Mouse (Mus musculus) lung, postnatal 0 days (tissue): ENCODE data around the gene Spata45. TPM values are rescaled to one million over a fixed set of nuclear protein-coding genes. Genes with fewer than 3 reads are reported as not detected.

Experiments used
- ATAC-seq: fragments of 200-750 bp; cut with Nextera tagmentation; 2 replicates; pipeline ENCODE4 v1.8.0; 2017; ENCODE audit warnings: moderate library complexity
- DNase-seq: peaks from one replicate; pipeline ENCODE4 v3.0.0-alpha.2; 2016; ENCODE audit warnings: low spot score
- H3K27ac ChIP-seq: fragments of 300-500 bp; sonication (generic); 2 replicates; pipeline ENCODE4 v1.5.1; 2014; ENCODE audit warnings: antibody characterized with exemption, mild to moderate bottlenecking, low read length, mixed read lengths
- H3K27me3 ChIP-seq: fragments of 300-500 bp; sonication (generic); replicated peaks from 2 replicates; pipeline ENCODE4 v1.6.1; 2014; ENCODE audit warnings: low read length, mixed read lengths; ENCODE audit not compliant: insufficient read depth
- H3K36me3 ChIP-seq: fragments of 300-500 bp; sonication (generic); 2 replicates; pipeline ENCODE4 v1.6.1; 2014; ENCODE audit warnings: low read length, mixed read lengths; ENCODE audit not compliant: insufficient read depth
- H3K4me1 ChIP-seq: fragments of 300-500 bp; sonication (generic); 2 replicates; pipeline ENCODE4 v1.6.1; 2014; ENCODE audit warnings: antibody characterized with exemption, low read depth, low read length, mixed read lengths; ENCODE audit not compliant: insufficient read depth
- H3K4me2 ChIP-seq: fragments of 300-500 bp; sonication (generic); replicated peaks from 2 replicates; pipeline ENCODE4 v1.6.1; 2014; ENCODE audit warnings: low read depth, mild to moderate bottlenecking, low read length, moderate library complexity, mixed read lengths
- H3K4me3 ChIP-seq: fragments of 300-500 bp; sonication (generic); 2 replicates; pipeline ENCODE4 v1.5.1; 2014; ENCODE audit warnings: low read depth, low read length
- H3K9ac ChIP-seq: fragments of 300-500 bp; sonication (generic); replicated peaks from 2 replicates; pipeline ENCODE4 v1.6.1; 2014; ENCODE audit warnings: low read depth, mild to moderate bottlenecking
- H3K9me3 ChIP-seq: fragments of 300-500 bp; sonication (generic); 2 replicates; pipeline ENCODE4 v1.6.1; 2016; ENCODE audit warnings: low read length, mixed read lengths
- CTCF ChIP-seq: IDR thresholded peaks from 2 replicates; pipeline ENCODE4 v1.5.1; 2016; ENCODE audit warnings: antibody characterized with exemption, mild to moderate bottlenecking
- EP300 ChIP-seq: IDR thresholded peaks from 2 replicates; pipeline ENCODE4 v1.6.1; 2016; ENCODE audit warnings: antibody characterized with exemption, mild to moderate bottlenecking, control low read depth
- WGBS: fragments of 180-500 bp; shearing (Covaris S2); extraction: QIAGEN DNeasy Blood & Tissue Kit; methylation state at CpG from one replicate; pipeline ENCODE4 v1.1.7; 2014; 5-methylcytosine and 5-hydroxymethylcytosine counted together
- polyA plus RNA-seq: library from polyadenylated mRNA; unstranded; fragments of >200 nt; fragmentation: Nextera tagmentation; extraction: Ambion mirVana; gene quantifications from 2 replicates; pipeline ENCODE4 v1.2.1, GENCODE M21; 2015

The Spata45 gene
- polyA plus RNA-seq, 1 experiment from 2014 or later, result not detected

DNA sequence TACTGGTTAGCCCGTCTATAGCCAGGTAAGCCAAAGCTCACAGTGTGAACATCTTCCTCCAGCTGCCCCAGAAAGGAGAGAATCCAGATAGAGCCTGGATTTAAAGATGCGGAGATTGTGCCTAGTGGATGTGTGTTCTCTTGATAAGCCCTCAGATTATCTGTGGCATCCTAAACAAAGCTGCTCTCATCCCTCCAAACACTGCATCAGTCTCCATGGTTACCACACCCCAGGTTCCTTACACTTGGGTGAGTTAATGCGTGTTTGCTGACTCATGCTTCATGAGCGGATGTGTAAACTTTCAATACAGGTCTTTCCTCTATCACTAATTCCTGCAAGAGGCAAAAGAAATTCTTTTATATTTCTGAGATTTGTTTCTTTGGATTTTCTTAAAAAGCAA is 790 bp upstream of the Spata45 start:
- Histone ChIP-seq H3K4me1 (no peaks in the 10 kb centered on the region), H3K9ac (no peak overlapping the region), H3K27ac (no peak overlapping the region), H3K36me3 (no peaks in the 10 kb centered on the region), H3K9me3 (no peaks in the 10 kb centered on the region), H3K4me2 (no peak overlapping the region), H3K27me3 (no peaks in the 10 kb centered on the region), H3K4me3 (no peak overlapping the region)
- DNase-seq, result no peak
- WGBS, result 23% methylated on average over 4 of the region's 4 CpGs
- ATAC-seq, result no peak
- TF ChIP-seq CTCF (no peak), EP300 (no peak)

DNA sequence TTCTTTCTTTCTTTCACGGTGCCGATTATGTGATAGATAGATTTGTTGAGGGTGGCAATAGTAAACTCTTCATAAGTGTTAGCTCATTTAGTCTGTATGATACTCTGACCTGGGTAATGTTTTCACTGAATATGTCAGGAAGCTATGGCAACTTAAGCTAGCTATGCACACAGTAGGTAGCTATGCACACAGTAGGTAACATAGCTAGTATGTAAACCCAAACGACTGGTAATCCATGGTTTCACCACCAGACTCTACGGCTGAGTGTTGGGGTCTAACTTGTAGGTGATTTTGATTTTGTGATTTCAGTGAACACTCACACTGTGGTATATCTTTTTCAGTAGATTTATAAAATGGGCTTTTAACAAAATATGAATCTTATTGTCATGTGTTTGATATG is 1.6 kb downstream of the Spata45 start:
- H3K27me3 ChIP-seq, result no peaks in the 10 kb centered on the region
- H3K36me3 ChIP-seq, result no peaks in the 10 kb centered on the region
- no peak for TF ChIP-seq CTCF
- no peak for TF ChIP-seq EP300
- DNase-seq (no peak), ATAC-seq (no peak)
- H3K4me1 ChIP-seq, result no peaks in the 10 kb centered on the region
- H3K9ac ChIP-seq, result no peak overlapping the region
- no peak overlapping the region for H3K27ac ChIP-seq
- H3K4me3 ChIP-seq, result no peak overlapping the region
- no peaks in the 10 kb centered on the region for H3K9me3 ChIP-seq
- 82% methylated on average over 4 of the region's 4 CpGs for WGBS
- no peak overlapping the region for H3K4me2 ChIP-seq

DNA sequence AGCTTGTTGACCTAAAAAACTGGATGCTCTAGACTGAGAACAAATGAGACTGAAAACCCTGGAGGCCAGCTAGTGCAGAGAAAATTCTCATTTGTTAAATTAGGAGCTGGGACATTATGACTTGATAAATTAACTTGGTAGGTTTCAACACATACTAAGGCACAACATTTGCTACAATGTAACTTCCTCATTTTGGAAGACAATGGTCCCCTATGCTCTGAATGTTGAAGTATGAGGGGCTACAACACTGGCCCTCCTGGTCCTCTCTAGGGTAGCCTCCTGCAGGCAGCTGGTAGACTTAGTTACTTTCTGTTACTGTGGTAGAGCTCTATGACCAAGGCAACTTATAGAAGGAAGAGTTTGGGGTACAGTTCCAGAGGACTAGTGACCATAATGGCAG is 4.9 kb downstream of the Spata45 start:
- Histone ChIP-seq H3K4me3 (no peak overlapping the region), H3K4me1 (no peaks in the 10 kb centered on the region), H3K4me2 (no peak overlapping the region), H3K9ac (no peak overlapping the region), H3K9me3 (no peaks in the 10 kb centered on the region), H3K27me3 (no peaks in the 10 kb centered on the region), H3K27ac (no peak overlapping the region), H3K36me3 (no peaks in the 10 kb centered on the region)
- DNase-seq (no peak), ATAC-seq (no peak)
- TF ChIP-seq CTCF (no peak), EP300 (no peak)

DNA sequence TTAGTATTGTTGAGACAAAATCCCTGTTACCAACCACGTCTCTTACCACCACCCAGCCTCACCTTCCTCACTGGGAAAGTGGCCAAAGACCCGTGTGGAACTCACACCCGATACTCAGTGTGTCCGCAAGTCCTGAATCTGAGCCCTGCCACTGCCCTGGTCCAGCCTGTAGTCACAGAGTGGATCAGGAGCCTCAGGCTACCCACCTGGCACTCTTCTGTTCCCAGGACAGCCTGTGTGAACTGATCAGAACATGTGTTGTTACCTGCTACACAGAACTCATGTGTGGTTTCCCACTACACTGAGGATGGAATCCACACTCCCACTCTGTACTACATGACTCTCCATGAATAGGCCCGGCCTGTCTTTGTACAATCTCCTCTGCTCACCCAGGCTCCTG is 5.7 kb downstream of the Spata45 start:
- DNase-seq (no peak), ATAC-seq (no peak)
- Histone ChIP-seq H3K36me3 (no peaks in the 10 kb centered on the region), H3K9ac (no peak overlapping the region), H3K4me1 (no peaks in the 10 kb centered on the region), H3K27ac (no peak overlapping the region), H3K4me3 (no peak overlapping the region), H3K9me3 (no peaks in the 10 kb centered on the region), H3K4me2 (no peak overlapping the region), H3K27me3 (no peaks in the 10 kb centered on the region)
- 70% methylated on average over 5 of the region's 5 CpGs for WGBS
- TF ChIP-seq CTCF (no peak), EP300 (no peak)

DNA sequence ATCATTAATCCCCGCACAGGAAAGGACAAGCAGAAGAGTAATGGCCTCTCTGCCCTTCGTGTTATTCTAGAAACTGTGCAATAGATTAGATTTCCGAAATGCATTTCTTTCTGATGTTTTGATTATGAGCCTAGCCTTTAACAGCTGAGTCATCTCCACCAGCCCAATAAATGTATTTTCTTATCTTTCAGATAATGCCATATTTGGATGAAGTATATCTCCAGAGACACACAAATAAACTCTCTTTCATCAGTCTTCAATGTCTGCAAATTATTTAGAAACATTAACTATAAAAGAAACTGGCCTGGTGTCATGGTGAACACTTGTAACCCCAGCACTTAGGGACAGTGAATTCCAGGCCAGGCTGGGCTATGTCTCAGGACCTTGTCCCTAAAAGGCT is 6.2 kb downstream of the Spata45 start:
- WGBS, result 41% methylated on average over 3 of the region's 3 CpGs
- TF ChIP-seq CTCF, result no peak
- TF ChIP-seq EP300, result no peak

DNA sequence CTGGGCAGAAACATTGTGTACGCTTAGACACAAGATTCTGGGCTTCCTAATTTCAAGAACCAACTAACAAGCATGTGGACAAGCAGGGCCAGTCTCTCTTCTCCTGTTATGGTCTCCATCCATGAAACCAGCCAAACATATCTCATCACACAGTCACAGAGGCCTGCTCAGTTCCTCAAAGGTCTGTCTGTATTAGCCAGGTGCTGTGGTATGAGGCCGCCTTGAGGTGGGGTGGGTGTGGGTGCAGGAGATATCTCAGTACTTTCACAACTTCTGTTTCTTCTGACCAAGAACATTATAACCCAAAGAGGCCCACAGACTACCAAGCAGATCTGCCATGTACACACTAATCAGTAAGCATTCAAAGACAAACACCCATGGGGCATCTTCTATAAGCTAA is 8.8 kb downstream of the Spata45 start:
- H3K4me1 ChIP-seq, result no peaks in the 10 kb centered on the region
- H3K27ac ChIP-seq, result no peak overlapping the region
- ATAC-seq, result no peak
- no peak overlapping the region for H3K4me2 ChIP-seq
- no peak overlapping the region for H3K9ac ChIP-seq
- no peaks in the 10 kb centered on the region for H3K36me3 ChIP-seq
- H3K4me3 ChIP-seq, result no peak overlapping the region
- no peaks in the 10 kb centered on the region for H3K27me3 ChIP-seq
- TF ChIP-seq EP300 (no peak), CTCF (no peak)
- 90% methylated on average over 2 of the region's 2 CpGs for WGBS
- no peak for DNase-seq
- no peaks in the 10 kb centered on the region for H3K9me3 ChIP-seq

More for the DNA sequence above, 6.2 kb downstream of the Spata45 start:
- DNase-seq, result no peak
- no peak overlapping the region for H3K4me2 ChIP-seq
- no peak overlapping the region for H3K27ac ChIP-seq
- no peak overlapping the region for H3K4me3 ChIP-seq
- H3K9ac ChIP-seq, result no peak overlapping the region
- ATAC-seq, result no peak
- no peaks in the 10 kb centered on the region for H3K4me1 ChIP-seq
- H3K36me3 ChIP-seq, result no peaks in the 10 kb centered on the region
- no peaks in the 10 kb centered on the region for H3K27me3 ChIP-seq
- H3K9me3 ChIP-seq, result no peaks in the 10 kb centered on the region

DNA sequence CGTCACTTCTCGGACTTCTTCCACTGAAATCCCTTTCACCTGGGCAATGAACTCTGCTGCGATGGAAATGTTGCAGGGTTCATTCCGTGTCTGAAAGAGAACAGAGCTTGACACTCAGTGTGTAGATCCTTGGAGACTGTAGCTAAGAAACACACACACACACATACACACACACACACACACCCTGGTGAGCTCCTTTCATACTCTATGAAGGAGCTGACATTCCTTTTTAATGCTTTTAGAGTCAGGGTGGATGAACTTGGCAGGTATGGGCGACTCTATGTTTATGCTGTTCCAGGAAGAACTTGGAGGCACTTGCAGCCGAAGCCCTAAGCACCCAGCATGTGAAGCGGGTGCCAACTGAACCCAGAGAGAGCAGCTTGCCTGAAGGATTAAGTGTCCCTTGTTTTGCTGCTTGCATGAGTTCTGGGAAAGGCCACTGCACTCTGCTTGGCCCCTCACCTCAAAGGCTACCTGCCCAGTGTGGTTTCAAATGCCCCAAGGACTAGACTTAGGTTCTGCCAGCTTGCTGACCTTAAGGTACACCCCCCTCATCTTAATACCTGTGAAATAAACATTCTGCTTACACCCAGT is 9.9 kb downstream of the Spata45 start:
- Histone ChIP-seq H3K9ac (no peak overlapping the region), H3K4me3 (no peak overlapping the region), H3K4me1 (no peaks in the 10 kb centered on the region), H3K27ac (no peak overlapping the region), H3K27me3 (no peaks in the 10 kb centered on the region), H3K36me3 (no peaks in the 10 kb centered on the region), H3K9me3 (no peaks in the 10 kb centered on the region), H3K4me2 (no peak overlapping the region)
- TF ChIP-seq EP300 (no peak), CTCF (no peak)
- DNase-seq, result no peak
- ATAC-seq, result no peak
- WGBS, result 67% methylated on average over 7 of the region's 7 CpGs
